Mouse (Mus musculus): ENCODE measurements around the gene Thpo.

Gene Thpo

GRCm38 (mm10) chr16:20733731-20734730 is at the start of gene Thpo:
Gene Thpo (minus strand): TSS chr16:20734511.
- DNase-seq (ENCODE audit: low spot score in 2 of 2) = no peak

- no peak for DNase-seq (ENCODE audit: low spot score in 2 of 2)
These were observed 49.6 kb upstream of the Thpo start for GRCm38 (mm10) chr16:20783891-20784290.

DNA sequence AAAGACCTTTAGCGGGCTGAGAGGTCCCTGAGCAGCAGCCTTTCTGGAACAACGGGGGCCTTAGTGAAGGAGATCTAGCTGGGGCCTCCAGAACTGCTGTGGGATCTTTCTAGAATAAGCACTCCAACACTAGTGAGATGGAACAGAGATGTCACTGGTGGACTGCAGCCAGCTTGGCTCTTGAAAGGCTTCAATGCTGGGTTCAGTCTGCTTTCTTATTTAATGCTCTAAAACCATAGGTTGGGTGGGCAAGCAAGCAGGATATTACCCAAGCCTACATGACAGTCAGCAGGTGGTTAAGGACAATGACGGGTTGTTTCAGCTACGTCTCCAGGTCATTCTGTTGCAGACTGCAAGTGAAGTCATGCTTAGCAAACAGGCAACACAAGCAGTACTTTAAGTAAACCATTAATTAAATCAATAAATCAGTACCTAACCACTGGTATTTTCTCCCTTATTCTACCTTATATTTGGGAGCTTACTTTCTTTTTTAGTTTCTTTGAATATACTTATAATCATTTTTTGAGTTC is 46.9 kb upstream of the Thpo start:
- no peak for DNase-seq (ENCODE audit: low spot score in 2 of 2)

GRCm38 (mm10) chr16:20779846-20780245 is 45.5 kb upstream of the Thpo start:
- DNase-seq (ENCODE audit: low spot score in 2 of 2) = no peak

DNA sequence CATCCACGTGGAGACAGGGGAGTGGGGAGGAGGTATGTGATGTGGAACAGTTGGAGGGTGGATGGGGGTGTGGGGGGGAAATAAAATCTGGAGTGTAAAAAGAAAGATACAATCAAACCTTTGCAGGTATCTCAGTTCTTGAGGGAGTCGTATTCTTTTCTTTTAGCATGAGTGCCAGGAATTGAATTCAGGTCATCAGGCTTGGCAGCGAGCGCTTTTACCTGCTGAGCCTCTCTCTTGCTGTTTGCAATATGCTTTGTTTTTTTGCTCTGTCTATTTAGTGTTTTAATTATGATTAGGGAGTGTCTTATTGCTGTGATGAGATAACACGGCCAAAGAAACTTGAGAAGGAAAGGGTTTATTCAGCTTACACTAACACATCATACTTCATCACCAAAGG is 40.7 kb upstream of the Thpo start:
- no peak for DNase-seq (ENCODE audit: low spot score in 2 of 2)

DNA sequence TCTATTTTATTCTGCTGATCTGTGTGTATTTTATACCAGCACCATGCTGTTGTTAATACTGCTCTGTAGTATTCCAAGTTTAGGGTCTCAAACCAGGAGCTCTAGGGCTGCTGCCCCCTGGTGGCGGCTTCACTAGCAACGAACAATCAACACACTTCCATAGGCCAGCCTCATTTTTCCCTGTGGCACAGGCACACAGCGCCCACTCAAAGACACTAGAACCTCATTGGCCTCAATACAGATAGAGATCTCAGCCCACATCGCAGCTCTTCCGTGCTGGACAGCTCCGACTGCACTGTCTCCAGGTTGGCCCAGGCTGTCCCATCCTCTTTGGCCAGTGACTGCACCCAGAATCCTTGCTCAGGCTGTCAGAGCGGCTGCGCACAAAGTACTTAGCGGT is 30.9 kb upstream of the Thpo start:
- DNase-seq (ENCODE audit: low spot score in 2 of 2) = peak in 1 of 2 experiments; percentile 23

DNA sequence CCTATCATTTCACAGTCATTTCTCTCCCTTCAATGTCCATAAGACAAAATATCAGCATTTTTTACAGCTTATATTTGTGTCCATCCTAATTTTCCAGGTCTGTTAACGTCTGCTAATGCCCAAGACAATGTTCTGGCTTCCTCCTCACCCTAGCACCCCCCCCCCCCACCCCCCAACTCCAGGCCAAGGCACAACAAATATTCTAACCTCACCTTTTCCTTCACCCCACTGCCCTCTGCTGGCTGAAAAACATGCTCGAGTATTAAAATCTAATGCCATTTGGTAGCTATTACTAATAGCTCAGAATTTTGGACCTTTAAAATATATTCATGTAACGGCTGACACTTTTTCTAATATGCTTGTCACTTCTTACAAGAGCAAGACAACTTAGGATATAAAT is 27.4 kb upstream of the Thpo start:
- DNase-seq (ENCODE audit: low spot score in 2 of 2) = peak in 1 of 2 experiments; percentile 38

DNA sequence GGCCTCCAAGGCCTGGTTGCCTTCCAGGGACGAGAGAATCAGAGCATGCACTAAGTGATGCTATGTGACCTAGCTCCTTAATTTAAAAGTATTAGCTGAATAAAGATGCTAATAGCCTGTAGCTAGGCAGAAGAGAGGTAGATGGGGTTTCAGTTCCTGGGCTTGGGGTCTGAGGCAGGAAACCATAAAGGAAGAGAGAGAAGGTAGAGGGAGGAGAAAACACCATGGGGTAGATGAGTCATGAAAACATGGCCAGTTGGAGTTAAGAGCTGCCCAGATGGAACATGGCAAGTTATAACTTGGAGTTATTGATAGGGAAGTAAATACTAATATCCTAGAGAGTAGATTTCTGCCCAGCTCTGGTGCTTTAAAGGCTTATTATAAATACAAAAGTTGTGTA is 23.1 kb upstream of the Thpo start:
- no peak for DNase-seq (ENCODE audit: low spot score in 2 of 2)

GRCm38 (mm10) chr16:20756052-20756451 is 21.7 kb upstream of the Thpo start:
- DNase-seq (ENCODE audit: low spot score in 2 of 2) = peak; percentile 75 to 81

GRCm38 (mm10) chr16:20750518-20750917 is 16.2 kb upstream of the Thpo start:
- DNase-seq (ENCODE audit: low spot score in 2 of 2) = no peak

DNA sequence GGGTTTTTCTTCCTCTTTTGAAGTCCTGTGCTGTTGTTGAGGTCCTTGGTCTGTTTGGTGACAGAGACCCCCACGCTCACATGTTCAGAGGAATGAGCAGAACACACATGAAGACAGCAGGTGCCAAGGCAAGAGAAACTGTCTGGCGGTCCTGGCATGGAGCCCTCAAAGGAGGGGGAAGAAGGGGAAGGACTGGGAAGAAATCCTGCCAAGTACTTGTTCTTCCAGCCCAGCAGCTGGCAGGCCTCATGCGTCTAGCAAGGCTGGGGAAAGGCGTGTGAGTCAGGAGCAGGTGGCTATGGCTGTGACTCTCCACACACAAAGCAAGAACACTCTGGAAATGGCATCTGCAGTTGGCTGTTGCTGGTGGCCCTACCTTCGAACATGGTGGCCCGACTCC is 12.3 kb upstream of the Thpo start:
- DNase-seq (ENCODE audit: low spot score in 2 of 2) = peak; percentile 81 to 82

DNA sequence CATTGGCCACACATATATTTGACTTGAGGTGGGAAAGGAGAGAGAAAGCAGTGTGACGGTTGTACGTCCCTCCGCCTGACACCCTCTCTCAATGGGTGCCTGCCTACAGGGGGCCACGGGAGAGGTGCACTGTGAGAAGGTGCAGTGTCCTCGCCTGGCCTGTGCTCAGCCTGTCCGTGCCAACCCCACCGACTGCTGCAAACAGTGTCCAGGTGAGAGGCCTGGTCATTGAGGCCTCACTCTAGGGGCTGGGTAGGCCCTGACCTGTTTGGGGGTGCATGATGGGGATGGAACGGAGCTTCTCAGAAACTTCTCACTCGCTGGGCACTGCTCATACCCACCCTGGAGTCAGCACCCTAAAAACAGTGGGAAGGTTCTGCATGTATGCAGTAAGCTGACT is 5.5 kb upstream of the Thpo start:
- DNase-seq (ENCODE audit: low spot score in 2 of 2) = no peak

GRCm38 (mm10) chr16:20736823-20737222 is 2.5 kb upstream of the Thpo start:
- no peak for DNase-seq (ENCODE audit: low spot score in 2 of 2)

DNA sequence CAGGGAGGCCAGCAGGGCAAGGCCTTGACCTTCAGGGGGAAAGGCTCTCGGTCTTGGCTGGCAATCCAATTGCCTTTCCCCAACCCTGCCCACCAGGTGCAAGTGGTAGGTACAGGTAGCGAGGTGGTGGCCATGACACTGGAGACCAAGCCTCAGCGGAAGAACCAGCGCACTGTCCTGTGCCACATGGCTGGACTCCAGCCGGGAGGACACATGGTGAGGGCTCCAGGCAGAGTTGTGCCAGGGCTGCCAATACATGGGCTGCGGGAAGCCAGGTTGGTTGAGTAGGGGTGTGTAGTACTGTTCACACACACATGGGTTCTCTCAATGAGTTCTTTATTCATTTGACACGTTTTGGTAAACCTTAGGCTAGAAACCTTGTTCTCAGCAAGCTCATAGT is 1.9 kb upstream of the Thpo start:
- DNase-seq (ENCODE audit: low spot score in 2 of 2) = no peak

- DNase-seq (ENCODE audit: low spot score in 2 of 2) = no peak
These were observed 1.3 kb upstream of the Thpo start for GRCm38 (mm10) chr16:20735651-20736050.

- DNase-seq (ENCODE audit: low spot score in 2 of 2) = peak; percentile 58 to 73
These were observed 1.2 kb downstream of the Thpo start, which contains the start of gene Chrd for GRCm38 (mm10) chr16:20732925-20733730. Gene Chrd (plus strand): TSS chr16:20733127.

GRCm38 (mm10) chr16:20732251-20732924 is 1.9 kb downstream of the Thpo start:
- no peak for DNase-seq (ENCODE audit: low spot score in 2 of 2)

GRCm38 (mm10) chr16:20731688-20732087 is 2.6 kb downstream of the Thpo start:
- DNase-seq (ENCODE audit: low spot score in 2 of 2) = no peak

GRCm38 (mm10) chr16:20730293-20730711 is 4.0 kb downstream of the Thpo start:
- DNase-seq (ENCODE audit: low spot score in 2 of 2) = no peak

- DNase-seq (ENCODE audit: low spot score in 2 of 2) = peak in 1 of 2 experiments; percentile 59
These were observed 7.9 kb downstream of the Thpo start for GRCm38 (mm10) chr16:20726384-20726783.

GRCm38 (mm10) chr16:20725750-20726149 is 8.6 kb downstream of the Thpo start:
- DNase-seq (ENCODE audit: low spot score in 2 of 2) = no peak

GRCm38 (mm10) chr16:20725321-20725720 is 9.0 kb downstream of the Thpo start:
- DNase-seq (ENCODE audit: low spot score in 2 of 2) = no peak
